Mouse (Mus musculus) MEL (cell line): Measurements from ENCODE around the gene Mapk10.

Experiments used
- CTCF ChIP-seq, 3 experiments: IDR thresholded peaks in 2 of 3; conservative IDR thresholded peaks in 1 of 3; 2 replicates each; pipeline ENCODE4 v1.5.1; 2011 to 2012; ENCODE audit warnings: low read length in 3 of 3, low read depth in 2 of 3, mild to moderate bottlenecking in 2 of 3, improper control_type of control experiment in 1 of 3, inconsistent platforms in 1 of 3, mixed read lengths in 1 of 3, moderate library complexity in 1 of 3; ENCODE audit not compliant: control insufficient read depth in 1 of 3, insufficient read depth in 1 of 3, poor library complexity in 1 of 3, severe bottlenecking in 1 of 3
- ELF1 ChIP-seq: IDR thresholded peaks from 2 replicates; pipeline ENCODE4 v1.6.1; 2014; ENCODE audit warnings: low read depth, mild to moderate bottlenecking, inconsistent platforms, low read length, improper control_type of control experiment, moderate library complexity
- ETS1 ChIP-seq: IDR thresholded peaks from 2 replicates; pipeline ENCODE4 v1.6.1; 2012; ENCODE audit warnings: low read depth, mild to moderate bottlenecking, inconsistent platforms, low read length, improper control_type of control experiment, moderate library complexity
- NELFE ChIP-seq: IDR thresholded peaks from 2 replicates; pipeline ENCODE4 v1.6.1; 2011; ENCODE audit warnings: low read depth, low read length, improper control_type of control experiment
- POLR2A ChIP-seq, 2 experiments: IDR thresholded peaks; 2 replicates each; pipeline ENCODE4 v1.6.1; 2011 to 2012; ENCODE audit warnings: low read length in 2 of 2, mild to moderate bottlenecking in 2 of 2, control low read depth in 1 of 2, improper control_type of control experiment in 1 of 2, low read depth in 1 of 2, moderate library complexity in 1 of 2; ENCODE audit not compliant: control insufficient read depth in 1 of 2, insufficient read depth in 1 of 2, poor library complexity in 1 of 2
- UBTF ChIP-seq: IDR thresholded peaks from 2 replicates; pipeline ENCODE4 v1.6.1; 2012; ENCODE audit warnings: low read depth, mild to moderate bottlenecking, inconsistent platforms, low read length, improper control_type of control experiment, moderate library complexity, borderline replicate concordance; ENCODE audit not compliant: insufficient read depth

DNA sequence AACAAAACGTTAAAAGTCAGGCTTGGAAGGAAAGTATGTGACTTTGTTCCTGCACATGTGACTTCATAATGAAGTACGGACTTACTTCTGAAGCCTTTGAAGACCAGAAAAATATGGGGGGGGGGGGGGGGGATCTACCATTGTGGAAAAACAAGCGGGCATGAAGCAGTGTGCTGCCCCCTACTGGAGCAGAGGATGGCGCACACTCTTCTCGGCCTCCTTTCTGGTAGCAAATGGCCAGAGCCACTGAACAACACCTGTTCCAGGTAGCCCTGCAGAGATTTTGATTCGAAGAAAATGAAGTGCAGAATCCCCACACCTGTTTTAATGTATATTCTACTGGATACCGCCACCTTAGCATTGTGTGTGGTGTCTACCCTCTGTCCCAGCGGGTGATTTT, 135.7 kb downstream of the Mapk10 start:
- peak in 1 of 3 experiments; percentile 14; a peak in 1 of 6 replicates for TF ChIP-seq CTCF (IDR thresholded peaks at IDR 0.05 in 2 of 3, conservative IDR thresholded peaks at IDR 0.05 in 1 of 3; ENCODE audit: control insufficient read depth in 1 of 3, insufficient read depth in 1 of 3, low read depth in 2 of 3, low read length in 3 of 3, poor library complexity in 1 of 3, severe bottlenecking in 1 of 3)
- no peak for TF ChIP-seq POLR2A (IDR thresholded peaks at IDR 0.05; ENCODE audit: control insufficient read depth in 1 of 2, insufficient read depth in 1 of 2, low read depth in 1 of 2, low read length in 2 of 2, poor library complexity in 1 of 2)
- no peak for TF ChIP-seq ETS1
- TF ChIP-seq NELFE = no peak
- TF ChIP-seq ELF1 = no peak
- TF ChIP-seq UBTF = no peak
